Mouse (Mus musculus) Patski (cell line): ENCODE data around the gene Tmem256. TPM values are rescaled to one million over a fixed set of nuclear protein-coding genes. Genes with fewer than 3 reads are reported as not detected.

ENCODE experiments used
- ATAC-seq: fragments of 100-300 bp; one replicate; pipeline ENCODE4 v1.8.0; 2021
- CTCF ChIA-PET: fragments of 350-600 bp; sonication (Branson Sonifier 250); formaldehyde crosslinking; loops from one replicate; lab custom pipeline; 2022; ENCODE audit warnings: inconsistent platforms; lab: Charles Lee
- POLR2A ChIA-PET: fragments of 350-600 bp; sonication (Branson Sonifier 250); formaldehyde crosslinking; loops from one replicate; lab custom pipeline; 2022; ENCODE audit warnings: antibody characterized with exemption, inconsistent platforms; lab: Charles Lee
- DNase-seq: peaks from one replicate; pipeline ENCODE4 v3.0.0-alpha.2; 2011; ENCODE audit warnings: low read depth, low spot score
- H3K27me3 ChIP-seq: fragments of 371-371 bp; one replicate; pipeline ENCODE4 v1.5.1; 2021
- CTCF ChIP-seq: fragments of 100-300 bp; IDR thresholded peaks from one replicate; pipeline ENCODE4 v1.5.1; 2021
- in situ Hi-C: fragments of 300-500 bp; cut with MboI; formaldehyde crosslinking; loops from 3 replicates; pipeline ENCODE4 v1.11.1; 2018; ENCODE audit warnings: low pct_unique_long_range_greater_than_20kb, mixed read lengths
- polyA plus RNA-seq: library from polyadenylated mRNA; unstranded; gene quantifications from one replicate; pipeline ENCODE4 v1.2.3, GENCODE M21; 2021

The Tmem256 gene
- polyA plus RNA-seq, 1 experiment from 2014 or later: 158 TPM

DNA sequence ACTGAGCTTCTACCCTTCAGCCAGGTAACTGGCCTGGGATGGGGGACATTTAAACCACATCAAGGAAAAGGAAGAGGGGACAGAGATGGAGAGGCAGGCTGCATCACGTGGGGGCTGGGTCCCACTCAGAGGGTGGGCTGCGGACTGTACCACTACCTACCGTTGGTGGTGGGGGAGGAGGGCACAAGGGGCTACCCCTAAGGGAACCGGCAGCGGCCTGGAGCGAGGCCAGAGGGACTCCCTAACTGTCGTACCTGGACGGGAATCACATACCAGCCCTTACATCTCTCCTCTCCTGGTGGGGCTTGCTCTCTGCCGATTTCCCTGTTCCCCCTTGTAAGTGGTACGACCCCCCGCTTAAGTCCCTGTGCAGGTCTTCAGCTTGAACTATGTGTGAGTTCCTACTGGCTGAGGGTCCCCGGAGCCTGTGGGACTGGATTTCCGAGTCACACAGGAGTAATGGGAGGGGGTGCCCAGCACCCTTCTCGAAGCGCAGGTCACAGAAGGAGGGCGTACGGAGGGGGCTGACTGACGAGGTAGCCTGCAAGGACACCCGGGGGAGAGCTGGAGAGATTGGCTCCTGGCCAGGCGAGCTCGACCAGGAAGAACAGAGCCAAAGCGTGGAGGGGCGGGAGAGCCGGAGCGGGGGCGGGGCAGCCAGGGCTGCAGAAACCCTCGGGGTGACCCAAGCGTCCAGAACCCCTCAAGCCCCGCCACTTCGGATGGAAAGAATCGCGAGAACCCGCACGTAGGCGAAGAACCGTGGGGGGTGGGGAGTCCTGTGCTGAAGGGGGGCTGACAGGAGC is 37.7 kb upstream of the Tmem256 start:
- TF ChIP-seq CTCF: no peak
- peaks cover 5% of the 10 kb centered on the region for H3K27me3 ChIP-seq
- ChIA-PET POLR2A (no interaction called here), CTCF (interaction anchor here (1.1 to 2.0 kb wide), 2 partner anchors 9 to 78 kb away, joined by 3 to 5 read pairs; partner anchors contain the start of gene Tmem95)
- in situ Hi-C loops: no loop called here
- ATAC-seq: no peak
- DNase-seq: no peak

DNA sequence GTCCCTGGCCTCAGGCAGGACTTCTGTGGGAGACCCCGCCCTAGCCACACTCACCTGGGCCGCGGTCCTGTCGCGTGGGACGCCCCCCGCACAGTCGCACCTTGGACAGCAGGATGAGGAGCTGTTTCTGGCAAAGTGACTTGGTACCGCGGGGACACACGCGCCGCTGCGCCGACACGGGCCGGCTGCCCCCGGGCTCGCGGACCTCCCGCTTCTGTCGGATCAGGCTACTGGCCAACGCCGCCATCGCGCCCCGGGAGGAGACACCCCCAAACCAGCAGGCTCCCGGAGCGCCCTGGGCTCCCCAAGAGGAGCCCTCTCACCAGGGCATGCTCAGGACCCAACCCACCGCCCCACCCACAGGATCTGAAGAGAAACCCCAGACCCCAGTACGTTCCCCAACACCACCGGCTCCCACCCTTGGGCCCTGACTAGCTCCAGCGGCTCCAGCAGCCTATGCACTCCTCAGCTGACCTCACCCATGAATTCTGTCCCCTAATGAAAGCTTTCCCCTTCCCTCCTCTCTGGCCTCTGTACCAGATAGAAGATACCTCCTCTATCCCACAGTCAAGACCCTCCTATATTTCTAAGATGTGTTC is 36.8 kb upstream of the Tmem256 start, which contains the start of gene Fgf11:
Gene Fgf11 (minus strand): TSS at position 479 of the 599 bp plus-strand sequence.
- DNase-seq: no peak

GRCm38 (mm10) chr11:69802648-69803105 is 35.6 kb upstream of the Tmem256 start:
- TF ChIP-seq CTCF: no peak
- ATAC-seq: no peak
- H3K27me3 ChIP-seq: peaks cover 5% of the 10 kb centered on the region
- CTCF ChIA-PET: interaction anchor here (1.4 kb wide), 1 partner anchor 49 kb away, joined by 4 read pairs; no protein-coding TSS in a partner anchor
- POLR2A ChIA-PET: no interaction called here
- in situ Hi-C loops: no loop called here
- no peak for DNase-seq

More for the DNA sequence above, 36.8 kb upstream of the Tmem256 start, which contains the start of gene Fgf11:
- ChIA-PET POLR2A (no interaction called here), CTCF (interaction anchor here (2.0 kb wide), 1 partner anchor 77 kb away, joined by 5 read pairs; the partner anchor contains the start of gene Tmem95)
- peaks cover 5% of the 10 kb centered on the region for H3K27me3 ChIP-seq
- ATAC-seq: no peak
- no peak for TF ChIP-seq CTCF
- in situ Hi-C loops: no loop called here

GRCm38 (mm10) chr11:69803328-69803727 is 35.0 kb upstream of the Tmem256 start:
- H3K27me3 ChIP-seq: peaks cover 5% of the 10 kb centered on the region
- DNase-seq (no peak), ATAC-seq (no peak)
- TF ChIP-seq CTCF: no peak
- ChIA-PET CTCF (interaction anchor here (1.2 to 1.4 kb wide), 2 partner anchors 49 to 73 kb away, joined by 3 to 4 read pairs; no protein-coding TSS in a partner anchor), POLR2A (no interaction called here)
- in situ Hi-C loops: no loop called here

- peaks cover 5% of the 10 kb centered on the region for H3K27me3 ChIP-seq
- no peak for DNase-seq
- POLR2A ChIA-PET: no interaction called here
Measured at GRCm38 (mm10) chr11:69803786-69804651, 34.3 kb upstream of the Tmem256 start.

DNA sequence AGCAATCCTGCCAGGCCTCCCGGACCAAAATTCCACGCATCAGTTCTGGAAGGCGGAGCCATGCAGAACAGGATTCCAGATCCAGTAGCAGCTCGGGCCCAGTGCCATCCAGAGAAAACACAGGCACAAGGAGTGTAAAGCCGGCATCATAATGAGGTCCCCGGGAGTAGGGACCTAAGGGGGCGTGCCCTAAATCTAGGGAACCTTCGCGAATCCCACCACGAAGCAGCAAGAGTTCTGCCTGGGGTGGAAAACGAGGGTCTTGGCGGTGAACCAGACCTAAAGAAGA is 33.7 kb upstream of the Tmem256 start:
- in situ Hi-C loops: no loop called here
- peaks cover 5% of the 10 kb centered on the region for H3K27me3 ChIP-seq
- DNase-seq (no peak), ATAC-seq (no peak)
- no peak for TF ChIP-seq CTCF
- ChIA-PET POLR2A (no interaction called here), CTCF (no interaction called here)

More at GRCm38 (mm10) chr11:69803786-69804651, 34.3 kb upstream of the Tmem256 start:
- CTCF ChIA-PET: interaction anchor here (1.2 to 1.4 kb wide), 2 partner anchors 50 to 72 kb away, joined by 3 to 4 read pairs; no protein-coding TSS in a partner anchor
- peak; percentile 58 for ATAC-seq
- TF ChIP-seq CTCF: no peak
- in situ Hi-C loops: no loop called here

DNA sequence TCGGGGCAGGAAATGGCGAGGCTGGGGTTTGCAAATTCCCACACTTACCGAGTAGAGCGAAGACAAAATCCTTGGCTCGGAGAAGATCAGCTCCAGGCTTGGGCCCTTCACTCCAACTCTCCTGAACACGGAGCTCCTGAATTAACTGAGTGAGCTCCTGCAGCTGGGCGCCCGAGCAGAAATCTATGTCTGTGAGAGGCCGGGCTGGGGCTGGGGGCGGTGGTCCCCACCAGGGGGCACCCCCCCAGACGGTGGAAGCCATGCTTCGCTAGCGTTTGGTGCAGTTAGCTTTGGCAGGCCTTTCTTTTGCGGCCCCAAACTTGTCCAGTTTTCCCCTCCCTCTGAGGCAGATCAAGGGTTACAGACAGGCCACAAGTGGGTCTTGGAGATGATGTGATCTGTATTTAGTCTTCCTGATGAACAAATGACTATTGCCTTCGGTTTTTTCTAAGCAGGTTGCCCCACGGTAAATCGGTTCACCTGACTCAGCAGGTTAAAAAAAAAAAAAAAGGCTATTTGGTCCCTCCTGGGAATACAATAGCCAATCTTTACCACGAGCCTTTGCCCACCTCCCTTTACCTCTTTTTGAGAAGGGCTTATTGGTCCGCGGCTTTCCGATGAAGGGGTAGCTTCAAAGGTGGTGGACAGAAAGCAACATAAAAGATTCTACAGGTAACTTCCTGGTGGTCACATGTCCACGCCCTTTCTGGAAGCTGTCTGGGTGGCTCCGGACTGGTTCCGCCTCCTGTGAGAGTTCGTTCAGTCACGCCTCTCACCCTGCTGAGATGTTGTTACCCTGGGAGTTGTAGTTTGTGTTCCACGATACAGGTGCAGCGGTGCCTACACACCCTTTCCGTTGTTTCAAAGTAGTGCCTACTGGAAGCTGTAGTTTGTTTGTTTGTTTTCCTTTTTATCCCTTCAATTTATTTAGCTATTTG is 33.1 kb upstream of the Tmem256 start, which contains the start of gene Tmem102:
Gene Tmem102 (minus strand): TSS at position 653 of the 938 bp plus-strand sequence.
- ATAC-seq (no peak), DNase-seq (no peak)
- in situ Hi-C loops: loop anchor here (5.0 kb wide), 1 partner anchor 72 kb away; the partner anchor contains the start of gene Tmem95
- H3K27me3 ChIP-seq: peaks cover 6% of the 10 kb centered on the region
- ChIA-PET POLR2A (no interaction called here), CTCF (interaction anchor here (1.2 to 1.4 kb wide), 4 partner anchors 9 to 49 kb away, joined by 3 read pairs; partner anchors contain the start of gene Gm39566)
- TF ChIP-seq CTCF: no peak

DNA sequence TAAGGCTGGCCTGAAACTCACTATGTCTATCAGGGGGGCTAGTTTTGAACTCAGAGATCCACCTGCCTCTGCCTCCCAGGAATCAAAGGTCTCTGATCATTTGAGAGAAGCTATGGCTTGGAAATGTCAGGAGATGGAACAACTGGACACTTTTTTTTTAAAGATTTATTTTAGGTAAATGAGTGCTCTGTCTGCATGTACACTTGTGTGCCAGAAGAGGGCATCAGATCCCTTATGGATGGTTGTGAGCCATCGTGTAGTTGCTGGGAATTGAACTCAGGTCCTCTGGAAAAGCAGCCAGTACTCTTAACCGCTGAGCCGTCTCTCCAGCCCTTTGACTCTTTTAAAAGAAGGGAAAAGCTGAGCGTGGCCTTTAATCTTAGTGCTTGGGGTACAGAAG is 31.9 kb upstream of the Tmem256 start:
- TF ChIP-seq CTCF: no peak

DNA sequence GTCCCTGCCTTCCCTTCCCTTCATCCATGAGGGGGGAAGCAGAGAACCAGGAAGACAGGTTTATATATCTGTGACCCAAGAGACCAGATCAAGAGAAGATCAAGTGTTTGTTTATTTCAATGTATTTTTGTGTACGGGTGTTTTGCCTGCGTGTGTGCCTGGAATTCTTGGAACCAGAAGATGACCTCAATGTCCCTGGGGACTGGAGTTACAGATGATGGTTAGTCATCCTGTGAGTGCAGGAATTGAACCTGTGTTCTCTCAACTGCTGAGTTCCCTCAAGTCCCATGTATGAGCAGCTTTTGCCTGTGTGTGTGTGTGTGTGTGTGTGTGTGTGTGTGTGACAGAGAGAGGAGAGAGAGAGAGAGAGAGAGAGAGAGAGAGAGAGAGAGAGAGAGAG is 30.7 kb upstream of the Tmem256 start:
- CTCF ChIA-PET: interaction anchor here (1.0 kb wide), 1 partner anchor 11 kb away, joined by 3 read pairs; no protein-coding TSS in a partner anchor
- peaks cover 10% of the 10 kb centered on the region for H3K27me3 ChIP-seq
- POLR2A ChIA-PET: no interaction called here
- no peak for TF ChIP-seq CTCF
- in situ Hi-C loops: loop anchor here (5.0 kb wide), 1 partner anchor 70 kb away; the partner anchor contains the start of gene Tmem95
- DNase-seq (no peak), ATAC-seq (no peak)

More for the DNA sequence above, 31.9 kb upstream of the Tmem256 start:
- no peak for ATAC-seq
- no peak for DNase-seq
- POLR2A ChIA-PET: no interaction called here
- peaks cover 15% of the 10 kb centered on the region for H3K27me3 ChIP-seq
- CTCF ChIA-PET: interaction anchor here (0.9 to 1.4 kb wide), 7 partner anchors 8 to 59 kb away, joined by 3 read pairs; partner anchors contain the start of genes Chrnb1 and Gm39566
- in situ Hi-C loops: loop anchor here (5.0 kb wide), 1 partner anchor 71 kb away; the partner anchor contains the start of gene Tmem95
